Mouse (Mus musculus): ENCODE measurements around the gene Hps4.

Hps4 gene

GRCm38 (mm10) chr5:112366879-112367278, 24.0 kb downstream of the Hps4 start:
- no peak for DNase-seq (ENCODE audit: low read depth, low spot score)

DNA sequence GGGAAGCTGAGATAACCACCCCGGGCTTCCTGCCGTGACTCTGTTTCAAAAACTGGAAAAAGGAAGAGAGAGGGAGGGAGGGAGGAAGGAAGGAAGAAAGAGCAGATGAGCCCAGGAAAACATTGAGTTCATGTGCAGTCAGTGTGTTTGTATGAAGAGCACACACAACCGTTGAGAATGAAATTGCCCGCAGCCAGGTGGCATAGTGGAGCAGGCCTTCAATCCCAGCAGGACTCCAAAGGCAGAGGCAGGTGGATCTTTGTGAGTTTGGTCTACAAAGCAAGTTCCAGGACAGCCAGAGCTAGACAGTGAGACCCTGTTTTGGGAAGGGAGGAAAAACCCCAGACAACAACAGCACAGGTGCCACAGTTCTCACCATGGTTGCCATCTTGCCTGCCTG, 24.5 kb downstream of the Hps4 start:
- no peak for DNase-seq (ENCODE audit: low read depth, low spot score)

DNA sequence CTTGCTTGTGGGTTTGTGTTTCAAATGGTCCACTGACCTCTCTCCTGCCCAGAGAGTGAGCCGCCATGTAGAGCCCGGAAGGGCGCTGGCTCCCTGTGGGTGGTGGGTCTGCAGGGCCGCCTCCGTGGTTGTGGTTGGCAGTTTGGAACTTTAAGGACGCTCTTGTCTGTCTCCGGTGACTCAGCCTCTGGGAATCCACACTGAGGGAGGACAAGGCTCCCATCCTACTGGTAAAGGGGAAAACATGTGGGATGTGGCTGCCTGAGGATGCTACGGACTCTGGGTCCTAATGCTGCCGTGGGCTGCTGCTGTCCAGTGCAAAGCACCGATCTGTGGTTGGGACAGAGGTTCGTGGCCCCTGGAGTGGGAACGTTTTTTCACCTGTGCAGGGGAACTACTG, 25.0 kb downstream of the Hps4 start:
- no peak for DNase-seq (ENCODE audit: low read depth, low spot score)

GRCm38 (mm10) chr5:112368666-112369065, 25.8 kb downstream of the Hps4 start:
- no peak for DNase-seq (ENCODE audit: low read depth, low spot score)

DNA sequence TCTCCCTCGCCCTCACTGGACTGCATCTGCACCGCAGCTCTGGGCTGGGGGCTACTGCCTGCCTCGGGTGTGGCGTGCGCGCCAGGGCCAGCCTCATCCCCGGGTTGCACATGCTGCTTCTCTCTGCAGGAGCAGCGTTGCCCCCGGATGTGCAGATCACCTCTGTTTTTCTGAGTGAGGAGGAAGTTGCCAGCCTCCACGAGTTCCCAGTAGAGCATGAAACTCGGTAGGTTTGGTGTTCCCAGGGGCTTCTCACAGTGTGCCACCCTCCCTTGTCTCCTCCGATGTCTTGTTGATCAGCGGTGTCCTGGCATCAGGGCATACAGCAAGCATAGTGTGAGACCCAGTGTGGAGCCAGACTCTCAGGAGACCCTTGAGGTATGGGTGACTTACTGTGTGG, 26.4 kb downstream of the Hps4 start:
- DNase-seq (ENCODE audit: low read depth, low spot score): no peak

DNA sequence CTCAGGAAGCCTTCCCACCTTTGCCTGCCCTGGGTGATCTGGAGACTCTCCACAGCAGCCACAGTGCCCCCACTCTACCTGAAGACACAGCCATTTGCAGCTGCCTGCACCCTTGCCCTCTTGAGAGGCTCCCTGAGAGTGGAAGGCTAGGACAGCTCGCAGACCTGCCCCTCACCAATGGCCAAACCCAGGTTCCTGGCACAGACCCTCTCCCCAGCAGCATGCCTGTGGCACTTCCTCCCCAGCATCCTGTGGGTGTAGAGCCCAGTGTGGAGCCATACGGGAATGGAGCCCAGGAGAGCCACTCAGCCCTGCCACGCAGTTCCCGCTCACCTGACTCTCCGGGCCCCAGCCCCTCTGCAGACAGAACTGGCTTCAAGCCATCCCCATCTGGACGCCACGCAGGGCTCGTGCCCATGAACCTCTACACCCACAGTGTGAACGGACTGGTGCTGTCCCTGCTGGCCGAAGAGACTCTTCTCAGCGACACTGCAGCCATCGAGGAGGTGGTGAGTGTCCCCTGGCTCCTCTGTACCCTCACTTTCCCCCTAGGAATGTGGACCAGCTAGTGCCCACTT, 27.4 kb downstream of the Hps4 start:
- no peak for DNase-seq (ENCODE audit: low read depth, low spot score)

DNA sequence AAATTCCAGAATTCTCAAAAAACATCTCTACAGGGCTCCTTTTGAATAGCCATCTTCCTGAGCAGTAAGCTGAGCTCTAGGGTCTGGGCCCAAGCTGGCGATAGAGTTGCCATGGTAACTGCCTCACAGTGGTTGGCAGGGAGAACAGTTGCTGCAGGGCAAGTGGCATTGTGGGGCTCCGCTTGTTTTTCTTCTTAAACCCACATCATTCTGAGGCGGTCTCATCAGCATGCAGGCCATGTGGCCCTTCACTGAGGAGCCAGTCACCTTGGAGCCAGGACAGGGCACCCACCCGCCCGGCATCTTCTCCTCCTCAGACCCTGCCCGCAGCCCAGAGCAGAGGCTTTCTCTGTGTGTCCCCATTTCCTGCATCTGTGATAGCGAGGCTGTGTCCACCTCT, 29.1 kb downstream of the Hps4 start:
- no peak for DNase-seq (ENCODE audit: low read depth, low spot score)

- no peak for DNase-seq (ENCODE audit: low read depth, low spot score)
Observed at GRCm38 (mm10) chr5:112376111-112376510, 33.2 kb downstream of the Hps4 start.

DNA sequence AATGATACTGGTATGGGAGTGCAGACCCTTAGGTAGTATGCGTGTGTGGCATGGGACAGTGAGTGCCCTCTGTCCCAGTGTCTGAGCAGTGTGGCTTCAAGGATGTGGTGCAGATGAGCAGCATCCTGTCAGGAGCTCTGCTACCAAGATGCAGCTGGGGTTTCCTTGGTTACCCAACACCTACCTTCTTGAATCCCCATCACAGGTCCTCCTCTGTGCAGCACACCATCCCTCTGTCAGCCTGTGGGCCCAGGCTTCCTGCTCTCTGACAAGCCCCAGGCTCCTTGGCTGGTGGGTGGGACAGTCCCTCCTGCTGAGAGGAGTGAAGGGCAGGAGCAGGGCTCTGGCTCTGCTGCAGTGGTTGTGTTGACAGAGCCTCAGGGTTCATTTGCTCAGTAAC, 34.5 kb downstream of the Hps4 start:
- DNase-seq (ENCODE audit: low read depth, low spot score): no peak

GRCm38 (mm10) chr5:112378716-112379115, 35.8 kb downstream of the Hps4 start:
- DNase-seq (ENCODE audit: low read depth, low spot score): no peak

GRCm38 (mm10) chr5:112381154-112381553, 38.3 kb downstream of the Hps4 start:
- DNase-seq (ENCODE audit: low read depth, low spot score): no peak

- no peak for DNase-seq (ENCODE audit: low read depth, low spot score)
Observed at GRCm38 (mm10) chr5:112382042-112382441, 39.2 kb downstream of the Hps4 start.

DNA sequence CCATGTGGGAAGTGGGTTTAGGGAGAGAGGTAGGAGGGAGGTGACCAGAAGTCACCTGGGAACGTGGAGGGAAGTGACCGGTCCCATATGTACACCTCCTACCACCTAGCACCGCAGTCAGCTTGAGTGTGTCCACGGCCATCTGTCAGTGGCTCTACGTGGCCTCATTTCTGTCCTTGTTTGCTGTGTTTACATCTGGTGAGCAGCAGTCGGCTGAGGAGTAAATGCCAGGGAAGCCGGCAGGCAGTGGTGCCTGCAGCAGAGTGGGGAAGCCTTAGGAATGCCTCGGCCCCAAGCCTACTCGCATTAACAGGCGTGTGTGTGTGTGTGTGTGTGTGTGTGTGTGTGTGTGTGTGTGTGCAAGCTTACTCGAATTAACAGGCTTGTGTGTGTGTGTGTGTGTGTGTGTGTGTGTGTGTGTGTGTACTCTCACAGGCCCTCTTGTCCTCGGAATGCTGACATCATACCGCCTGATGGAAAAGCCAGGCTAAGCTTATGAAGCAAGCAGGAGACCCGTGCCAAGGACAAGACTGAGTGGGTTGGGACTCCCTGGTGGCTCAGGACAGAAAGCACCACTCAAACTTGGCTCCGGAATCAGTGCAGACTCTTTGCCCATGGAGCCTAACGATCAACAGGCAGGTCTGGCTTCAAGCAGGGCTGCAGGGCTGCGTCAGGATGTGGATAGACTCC, 39.9 kb downstream of the Hps4 start:
- DNase-seq (ENCODE audit: low read depth, low spot score): no peak

GRCm38 (mm10) chr5:112384805-112385472, 42.1 kb downstream of the Hps4 start:
- DNase-seq (ENCODE audit: low read depth, low spot score): peak; percentile 49

- DNase-seq (ENCODE audit: low read depth, low spot score): peak; percentile 18
Observed at GRCm38 (mm10) chr5:112385973-112386372, 43.1 kb downstream of the Hps4 start.

- DNase-seq (ENCODE audit: low read depth, low spot score): no peak
Observed at GRCm38 (mm10) chr5:112389352-112389751, 46.5 kb downstream of the Hps4 start.

- DNase-seq (ENCODE audit: low read depth, low spot score): no peak
Observed at GRCm38 (mm10) chr5:112391002-112391401, 48.1 kb downstream of the Hps4 start.

DNA sequence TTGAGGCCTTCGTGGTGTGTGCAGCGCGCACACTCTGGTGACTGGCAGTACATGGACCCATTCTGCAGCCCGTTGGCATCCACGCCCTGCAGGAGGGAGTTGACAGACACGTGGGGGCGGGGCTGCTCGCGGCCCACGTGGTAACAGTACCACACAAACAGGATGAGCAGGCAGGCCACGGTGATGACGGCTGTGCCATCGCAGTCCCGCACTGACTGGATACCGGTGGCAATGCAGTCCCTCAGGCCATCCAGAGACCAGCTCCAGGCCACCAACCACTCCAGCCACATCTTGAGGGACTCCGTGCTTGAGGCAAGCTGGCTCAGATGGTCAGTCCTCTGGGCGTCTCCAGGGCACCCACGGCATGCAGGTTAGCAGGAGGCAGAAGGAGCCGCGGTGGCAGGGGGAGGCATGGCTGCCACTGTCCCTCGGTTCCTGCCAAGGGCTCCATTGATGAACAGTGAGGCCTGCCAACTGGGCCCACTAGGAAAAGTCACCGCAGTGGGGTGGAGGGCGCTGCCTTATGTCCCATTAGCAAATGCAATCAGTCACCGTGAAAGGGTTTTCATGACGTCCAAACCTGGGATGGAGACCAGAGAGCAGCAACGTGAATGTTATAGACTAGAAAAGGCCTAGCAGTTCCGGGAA, 48.9 kb downstream of the Hps4 start:
- peak; percentile 32 for DNase-seq (ENCODE audit: low read depth, low spot score)

DNA sequence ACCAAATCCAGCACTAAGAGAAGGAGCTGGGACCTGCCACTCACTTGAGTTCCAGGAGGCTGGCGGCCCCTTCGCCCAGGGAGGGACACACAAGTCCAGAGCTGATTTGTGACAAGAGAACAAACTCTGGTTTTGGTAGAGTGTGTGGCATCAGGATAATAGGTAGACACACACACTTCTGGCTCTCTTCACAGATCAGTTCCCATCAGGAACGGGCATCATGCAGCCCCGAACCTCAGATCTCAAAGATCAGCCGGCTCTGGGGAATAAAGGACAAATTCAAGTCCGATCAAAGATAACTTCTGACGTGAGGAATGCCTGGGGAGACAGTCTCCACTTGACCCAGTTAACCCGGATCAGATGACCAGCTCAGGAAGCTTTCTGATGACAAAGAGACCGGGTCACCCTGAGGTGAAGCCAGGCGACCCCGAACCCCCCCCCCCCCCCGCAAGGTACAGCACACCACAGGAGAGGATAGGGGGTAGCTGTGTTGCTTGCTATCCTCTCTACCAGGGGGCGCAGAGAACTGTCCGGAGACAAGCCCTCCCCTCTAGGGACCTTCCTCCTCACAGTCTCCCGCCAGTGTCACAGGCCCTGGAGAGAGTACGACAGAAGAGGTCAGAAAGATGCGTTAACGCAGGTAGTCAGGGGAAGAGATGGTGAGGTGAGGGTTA, 51.0 kb downstream of the Hps4 start:
- no peak for DNase-seq (ENCODE audit: low read depth, low spot score)

GRCm38 (mm10) chr5:112394415-112394763, 51.5 kb downstream of the Hps4 start:
- no peak for DNase-seq (ENCODE audit: low read depth, low spot score)

- no peak for DNase-seq (ENCODE audit: low read depth, low spot score)
Observed at GRCm38 (mm10) chr5:112394779-112395443, 52.0 kb downstream of the Hps4 start, which contains the start of gene Asphd2. Asphd2 (minus strand) TSS chr5:112394866.

DNA sequence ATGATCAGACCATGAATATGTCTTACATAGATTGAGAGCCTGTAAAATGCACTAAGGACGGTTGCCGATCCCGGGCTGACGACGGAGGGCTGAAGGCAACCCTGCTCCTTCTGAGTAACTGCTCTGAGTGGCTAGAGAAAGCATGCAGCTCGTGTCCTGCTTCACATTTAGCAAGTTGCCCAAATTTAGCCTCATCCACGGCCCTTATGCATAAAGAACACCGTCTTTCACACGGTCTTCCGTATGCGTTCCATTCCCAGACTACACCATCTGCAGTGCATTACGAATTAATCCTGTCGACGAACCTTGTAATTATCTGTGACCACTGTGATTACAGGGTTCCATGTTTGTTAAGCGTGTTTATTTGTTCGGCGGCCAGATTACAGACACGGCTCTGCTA, 53.2 kb downstream of the Hps4 start:
- no peak for DNase-seq (ENCODE audit: low read depth, low spot score)
